In genomic region chr11:46218584-46218983, GRCm38 (mm10) we compare ENCODE assay signal across 15 mouse cellular contexts. TPM values are rescaled to one million over a fixed set of nuclear protein-coding genes. Genes with fewer than 3 reads are reported as not detected.
DNase-seq lines count a peak whose midpoint lies in the region; ATAC-seq lines count a peak whose summit lies in the region.
"Had no signal": no experiment of that assay in that cellular context is flagged by ENCODE, and none has a peak within 500 bp of the region (broad histone marks: within the 10 kb centered on the region; RNA-seq: fewer than 3 reads in every experiment).

No protein-coding gene starts in this region.

- H3K36me3 ChIP-seq in embryonic facial prominence, embryonic 14.5 days (ENCODE audit: control insufficient read depth, insufficient read depth, low read length): no peaks in the 10 kb centered on the region
- H3K36me3 ChIP-seq in hindbrain, embryonic 14.5 days (replicated peaks; ENCODE audit: control insufficient read depth, insufficient read depth): peaks cover 35% of the 10 kb centered on the region
- peaks cover 41% of the 10 kb centered on the region for H3K36me3 ChIP-seq in neural tube, embryonic 13.5 days
- H3K36me3 ChIP-seq: embryonic facial prominence, embryonic 12.5 days had no signal

- H3K27ac ChIP-seq in embryonic facial prominence, embryonic 14.5 days (replicated peaks; ENCODE audit: low read depth, low read length): no peak overlapping the region
- H3K27ac ChIP-seq in hindbrain, embryonic 14.5 days: peak overlapping the region; percentile 91
- H3K27ac ChIP-seq in neural tube, embryonic 13.5 days (replicated peaks): peak overlapping the region; percentile 93
- H3K27ac ChIP-seq: embryonic facial prominence, embryonic 12.5 days; limb, embryonic 13.5 days had no signal

- DNase-seq in brain, adult 2 months (ENCODE audit: low read depth, low spot score): peak; percentile 79
- DNase-seq in embryonic facial prominence, embryonic 14.5 days (ENCODE audit: low spot score): peak; percentile 29
- DNase-seq in hindbrain, embryonic 14.5 days (ENCODE audit: low spot score): peak; percentile 71
- DNase-seq in cerebellum, adult 11 months: no peak
- DNase-seq: right cerebral cortex, postnatal 14 days; thymus, postnatal 36 days had no signal

- H3K9me3 ChIP-seq in embryonic facial prominence, embryonic 14.5 days (ENCODE audit: control insufficient read depth, low read length): peaks cover 4% of the 10 kb centered on the region; the same call in 1 of the 2 replicates
- no peaks in the 10 kb centered on the region for H3K9me3 ChIP-seq in hindbrain, embryonic 14.5 days (ENCODE audit: control insufficient read depth, low read length)
- H3K9me3 ChIP-seq in neural tube, embryonic 13.5 days: no peaks in the 10 kb centered on the region
- H3K9me3 ChIP-seq: embryonic facial prominence, embryonic 12.5 days; limb, embryonic 13.5 days had no signal

- H3K27me3 ChIP-seq in embryonic facial prominence, embryonic 14.5 days (replicated peaks; ENCODE audit: control insufficient read depth, insufficient read depth, low read length): no peaks in the 10 kb centered on the region
- H3K27me3 ChIP-seq in hindbrain, embryonic 14.5 days (ENCODE audit: control insufficient read depth, insufficient read depth, low read length): no peaks in the 10 kb centered on the region
- H3K27me3 ChIP-seq in neural tube, embryonic 13.5 days: no peaks in the 10 kb centered on the region
- H3K27me3 ChIP-seq: embryonic facial prominence, embryonic 12.5 days; limb, embryonic 13.5 days had no signal

- peaks cover 14% of the 10 kb centered on the region for H3K4me1 ChIP-seq in embryonic facial prominence, embryonic 14.5 days (ENCODE audit: control insufficient read depth, insufficient read depth, low read length)
- peaks cover 25% of the 10 kb centered on the region for H3K4me1 ChIP-seq in hindbrain, embryonic 14.5 days (replicated peaks; ENCODE audit: control insufficient read depth, insufficient read depth, low read length)
- H3K4me1 ChIP-seq in neural tube, embryonic 13.5 days (replicated peaks): peaks cover 43% of the 10 kb centered on the region

- no peak overlapping the region for H3K9ac ChIP-seq in embryonic facial prominence, embryonic 14.5 days (ENCODE audit: low read depth, low read length)
- peak overlapping the region; percentile 35; the same call in 1 of the 2 replicates for H3K9ac ChIP-seq in hindbrain, embryonic 14.5 days
- H3K9ac ChIP-seq in neural tube, embryonic 13.5 days: peak overlapping the region; percentile 45; the same call in 1 of the 2 replicates
- H3K9ac ChIP-seq: embryonic facial prominence, embryonic 12.5 days; limb, embryonic 13.5 days had no signal

- no peak overlapping the region for H3K4me2 ChIP-seq in embryonic facial prominence, embryonic 14.5 days (ENCODE audit: low read depth, low read length)
- peak overlapping the region; percentile 2; the same call in 1 of the 2 replicates for H3K4me2 ChIP-seq in hindbrain, embryonic 14.5 days (replicated peaks)
- H3K4me2 ChIP-seq in neural tube, embryonic 13.5 days: peak overlapping the region; percentile 30; the same call in 1 of the 2 replicates
- H3K4me2 ChIP-seq: embryonic facial prominence, embryonic 12.5 days; heart, embryonic 11.5 days; limb, embryonic 13.5 days had no signal

- WGBS in embryonic facial prominence, embryonic 14.5 days: 41% methylated on average over 5 of the region's 5 CpGs
- WGBS in hindbrain, embryonic 14.5 days: 15% methylated on average over 5 of the region's 5 CpGs
- 13% methylated on average over 5 of the region's 5 CpGs for WGBS in neural tube, embryonic 13.5 days

- ATAC-seq in embryonic facial prominence, embryonic 14.5 days (ENCODE audit: low read depth): no peak; the same call in 1 of the 2 replicates
- ATAC-seq in hindbrain, embryonic 14.5 days (ENCODE audit: low FRiP score): peak; percentile 70
- peak; percentile 60 for ATAC-seq in neural tube, embryonic 13.5 days (ENCODE audit: low read depth)
- no peak for ATAC-seq in megakaryocyte progenitor cell, adult 5-6 weeks (replicated peaks; ENCODE audit: poor library complexity)
- no peak for ATAC-seq in megakaryocyte, adult 5-6 weeks (ENCODE audit: poor library complexity, severe bottlenecking)
- ATAC-seq: activated CD4-positive, CD25-positive, alpha-beta regulatory T cell, adult 4 months had no signal

- no peak overlapping the region for H3K4me3 ChIP-seq in embryonic facial prominence, embryonic 14.5 days (ENCODE audit: low read depth, low read length)
- no peak overlapping the region for H3K4me3 ChIP-seq in hindbrain, embryonic 14.5 days (replicated peaks; ENCODE audit: low read length)
- no peak overlapping the region for H3K4me3 ChIP-seq in neural tube, embryonic 13.5 days
- H3K4me3 ChIP-seq: embryonic facial prominence, embryonic 12.5 days; limb, embryonic 13.5 days; myocyte had no signal

RNA-seq across cellular contexts. Expression of gene Fndc9, which starts 16.7 kb away (rescaled TPM):
- 0.20 and 0.45 TPM in 2 replicates for polyA plus RNA-seq in embryonic facial prominence, embryonic 14.5 days (2014; fragmentation: Nextera tagmentation; extraction: Ambion mirVana)
- 2.8 and 3.5 TPM in 2 replicates for polyA plus RNA-seq in hindbrain, embryonic 14.5 days (2014; fragmentation: Nextera tagmentation; extraction: Ambion mirVana)
- 0.46 and 0.84 TPM in 2 replicates for polyA plus RNA-seq in neural tube, embryonic 13.5 days (2015; fragmentation: Nextera tagmentation; extraction: Ambion mirVana)
- not detected in 2 replicates for total RNA-seq in megakaryocyte progenitor cell, adult 5-6 weeks (2015)
- total RNA-seq in megakaryocyte progenitor cell, adult 5-6 weeks (2017): not detected in 2 replicates
- total RNA-seq in megakaryocyte, adult 5-6 weeks (2015): not detected in 2 replicates
- not detected in 2 replicates for total RNA-seq in megakaryocyte, adult 5-6 weeks (2017)
- polyA plus RNA-seq: heart, embryonic 11.5 days; large intestine, adult 2 months had no signal

RNA-seq across cellular contexts. Expression of gene Nipal4, which starts 52.3 kb away (rescaled TPM):
- polyA plus RNA-seq in embryonic facial prominence, embryonic 14.5 days (2014; fragmentation: Nextera tagmentation; extraction: Ambion mirVana): 1.8 and 2.1 TPM in 2 replicates
- polyA plus RNA-seq in hindbrain, embryonic 14.5 days (2014; fragmentation: Nextera tagmentation; extraction: Ambion mirVana): 0.38 and 0.46 TPM in 2 replicates
- 0.11 and 0.25 TPM in 2 replicates for polyA plus RNA-seq in neural tube, embryonic 13.5 days (2015; fragmentation: Nextera tagmentation; extraction: Ambion mirVana)
- not detected in 2 replicates for total RNA-seq in megakaryocyte progenitor cell, adult 5-6 weeks (2015)
- not detected in 2 replicates for total RNA-seq in megakaryocyte progenitor cell, adult 5-6 weeks (2017)
- not detected in 2 replicates for total RNA-seq in megakaryocyte, adult 5-6 weeks (2015)
- total RNA-seq in megakaryocyte, adult 5-6 weeks (2017): not detected in 2 replicates

Comparison
In these comparisons a context has a peak if more than half of its experiments do, and no peak if none do; other contexts are left out.
1. ATAC-seq: peak in hindbrain, embryonic 14.5 days (single experiment) and neural tube, embryonic 13.5 days (single experiment); none in embryonic facial prominence, embryonic 14.5 days (single experiment), megakaryocyte progenitor cell, adult 5-6 weeks (single experiment) and megakaryocyte, adult 5-6 weeks (single experiment).